Mouse (Mus musculus) heart, postnatal 0 days (tissue): ENCODE results near the gene Dedd. TPM values are rescaled to one million over a fixed set of nuclear protein-coding genes. Genes with fewer than 3 reads are reported as not detected.

Experiments
- ATAC-seq: fragments of 200-750 bp; cut with Nextera tagmentation; 2 replicates; pipeline ENCODE4 v1.8.0; 2017; ENCODE audit warnings: low read depth, moderate number of reproducible peaks, moderate library complexity; ENCODE audit not compliant: insufficient read depth
- DNase-seq: peaks from one replicate; pipeline ENCODE4 v3.0.0-alpha.2; 2016; ENCODE audit warnings: low spot score
- H3K27ac ChIP-seq: fragments of 300-500 bp; sonication (generic); 2 replicates; pipeline ENCODE4 v1.5.1; 2014; ENCODE audit warnings: low read depth, mild to moderate bottlenecking
- H3K27me3 ChIP-seq: fragments of 300-500 bp; sonication (generic); 2 replicates; pipeline ENCODE4 v1.6.1; 2014; ENCODE audit warnings: low read length, mixed read lengths; ENCODE audit not compliant: control insufficient read depth, insufficient read depth
- H3K36me3 ChIP-seq: fragments of 300-500 bp; sonication (generic); replicated peaks from 2 replicates; pipeline ENCODE4 v1.6.1; 2014; ENCODE audit warnings: low read length, mixed read lengths; ENCODE audit not compliant: control insufficient read depth, insufficient read depth
- H3K4me1 ChIP-seq: fragments of 300-500 bp; sonication (generic); 2 replicates; pipeline ENCODE4 v1.6.1; 2014; ENCODE audit warnings: antibody characterized with exemption; ENCODE audit not compliant: control insufficient read depth, insufficient read depth
- H3K4me2 ChIP-seq: fragments of 300-500 bp; sonication (generic); 2 replicates; pipeline ENCODE4 v1.6.1; 2014; ENCODE audit warnings: low read depth, mild to moderate bottlenecking, low read length, moderate library complexity
- H3K4me3 ChIP-seq: fragments of 300-500 bp; sonication (generic); 2 replicates; pipeline ENCODE4 v1.5.1; 2014; ENCODE audit warnings: low read depth, low read length
- H3K9ac ChIP-seq: fragments of 300-500 bp; sonication (generic); replicated peaks from 2 replicates; pipeline ENCODE4 v1.6.1; 2014; ENCODE audit warnings: low read depth, low read length, mixed read lengths
- H3K9me3 ChIP-seq: fragments of 300-500 bp; sonication (generic); replicated peaks from 2 replicates; pipeline ENCODE4 v1.6.1; 2016; ENCODE audit warnings: low read length; ENCODE audit not compliant: control insufficient read depth
- CTCF ChIP-seq: IDR thresholded peaks from 2 replicates; pipeline ENCODE4 v1.5.1; 2016; ENCODE audit warnings: antibody characterized with exemption, control low read depth, low read depth
- EP300 ChIP-seq: IDR thresholded peaks from 2 replicates; pipeline ENCODE4 v1.6.1; 2016; ENCODE audit warnings: antibody characterized with exemption, low read depth
- WGBS: fragments of 180-500 bp; shearing (Covaris S2); extraction: QIAGEN DNeasy Blood & Tissue Kit; methylation state at CpG from one replicate; pipeline ENCODE4 v1.1.7; 2014; 5-methylcytosine and 5-hydroxymethylcytosine counted together
- polyA plus RNA-seq: library from polyadenylated mRNA; unstranded; fragments of >200 nt; fragmentation: Nextera tagmentation; extraction: Ambion mirVana; gene quantifications from 2 replicates; pipeline ENCODE4 v1.2.1, GENCODE M21; 2015
- total RNA-seq: library from RNA; depleted of rRNA; stranded (reverse); fragments of >200 nt; gene quantifications from 2 replicates; pipeline ENCODE4 v1.2.3, GENCODE M21; 2014; ENCODE audit warnings: low replicate concordance

Dedd gene
- total and polyA plus RNA-seq, 2 experiments from 2014 or later, result 20.8 to 30.0 TPM

- H3K4me3 ChIP-seq, result peak overlapping the region; percentile 67
- H3K27me3 ChIP-seq, result no peaks in the 10 kb centered on the region
- H3K27ac ChIP-seq, result peak overlapping the region; percentile 99
- WGBS, result under 1% methylated on average over 57 of the region's 61 CpGs
- peak overlapping the region; percentile 97 for H3K9ac ChIP-seq
- H3K4me2 ChIP-seq, result peak overlapping the region; percentile 70
- ATAC-seq, result peak; percentile 80
- peak; percentile 13 for DNase-seq
- H3K36me3 ChIP-seq, result peaks cover 4% of the 10 kb centered on the region; the same call in 1 of the 2 replicates
- H3K9me3 ChIP-seq, result no peaks in the 10 kb centered on the region
- no peak for TF ChIP-seq CTCF
- no peak for TF ChIP-seq EP300
- peaks cover 32% of the 10 kb centered on the region for H3K4me1 ChIP-seq
These were observed 679 bp downstream of the Dedd start for GRCm38 (mm10) chr1:171329433-171330215.

DNA sequence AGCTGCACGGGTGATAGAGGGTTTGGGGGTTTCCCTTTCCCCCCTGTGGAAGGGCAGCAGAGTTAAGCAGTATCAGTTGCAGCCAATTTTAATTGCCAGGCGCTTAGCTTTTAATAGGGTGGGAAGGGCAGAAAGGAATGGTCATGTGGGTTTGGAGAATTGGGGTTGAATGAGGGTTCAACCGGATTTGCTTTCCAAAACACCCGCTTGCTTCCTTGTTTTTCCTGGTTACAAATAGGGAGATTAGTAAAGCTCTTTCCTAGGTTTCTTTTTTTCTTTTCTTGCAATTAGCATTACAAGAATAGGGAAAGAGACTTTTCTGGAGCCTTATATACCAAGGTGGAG is 1.2 kb downstream of the Dedd start:
- Histone ChIP-seq H3K36me3 (peaks cover 3% of the 10 kb centered on the region; the same call in 1 of the 2 replicates), H3K4me2 (peak overlapping the region; percentile 70), H3K9me3 (no peaks in the 10 kb centered on the region), H3K4me1 (peaks cover 32% of the 10 kb centered on the region), H3K4me3 (peak overlapping the region; percentile 67), H3K27ac (peak overlapping the region; percentile 99), H3K9ac (peak overlapping the region; percentile 97), H3K27me3 (no peaks in the 10 kb centered on the region)
- TF ChIP-seq EP300 (no peak), CTCF (no peak)
- peak; percentile 40 for DNase-seq
- WGBS, result 0% methylated on average over 4 of the region's 4 CpGs
- ATAC-seq, result no peak

DNA sequence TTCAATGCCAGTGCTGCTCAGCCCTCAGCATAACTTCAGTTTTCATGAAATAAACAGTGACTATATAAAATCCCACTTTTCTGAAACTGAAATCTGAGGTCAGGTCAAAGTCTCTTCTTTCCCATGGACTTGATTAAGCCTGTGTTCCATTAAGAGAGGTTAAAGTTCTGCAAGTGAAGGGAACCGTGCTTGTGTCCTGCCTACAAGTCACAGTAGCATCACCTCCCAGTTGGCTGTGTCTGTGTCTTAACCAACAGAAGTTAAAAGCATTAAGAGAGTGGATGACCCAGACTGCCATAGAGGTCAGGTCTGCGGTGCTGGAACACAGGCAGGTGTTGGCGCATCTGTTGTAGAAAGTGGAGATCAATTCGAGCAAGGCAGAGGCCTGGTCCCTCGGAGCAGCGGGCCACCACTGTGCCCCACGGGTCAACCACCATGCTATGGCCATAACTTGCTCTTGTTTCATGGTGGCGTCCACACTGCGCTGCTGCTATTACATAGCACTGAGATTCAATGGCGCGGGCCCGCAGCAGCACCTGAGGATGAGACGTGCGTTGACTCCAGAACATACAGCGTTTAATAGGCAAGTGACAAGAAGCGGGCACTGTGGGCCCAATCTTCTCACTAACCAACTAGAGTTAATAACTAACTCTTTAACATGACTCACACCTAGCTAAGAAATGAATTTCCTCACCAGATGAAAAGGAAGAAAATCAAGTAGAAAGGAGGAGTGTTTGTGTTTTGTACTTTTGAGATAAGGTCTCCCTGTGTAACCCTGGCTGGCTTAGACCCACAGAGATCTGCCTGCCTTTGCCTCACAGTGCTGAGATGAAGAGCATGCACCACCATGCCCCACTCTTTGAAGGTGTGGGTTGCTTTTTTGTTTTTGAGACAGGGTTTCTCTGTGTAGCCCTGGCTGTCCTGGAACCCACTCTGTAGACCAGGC is 13.6 kb downstream of the Dedd start:
- Histone ChIP-seq H3K4me3 (no peak overlapping the region), H3K27ac (no peak overlapping the region), H3K27me3 (no peaks in the 10 kb centered on the region), H3K36me3 (peaks cover 55% of the 10 kb centered on the region), H3K4me2 (no peak overlapping the region), H3K4me1 (peaks cover 20% of the 10 kb centered on the region), H3K9me3 (no peaks in the 10 kb centered on the region), H3K9ac (no peak overlapping the region)
- ATAC-seq (no peak), DNase-seq (no peak)
- 92% methylated on average over 16 of the region's 16 CpGs for WGBS
- TF ChIP-seq CTCF, result no peak

DNA sequence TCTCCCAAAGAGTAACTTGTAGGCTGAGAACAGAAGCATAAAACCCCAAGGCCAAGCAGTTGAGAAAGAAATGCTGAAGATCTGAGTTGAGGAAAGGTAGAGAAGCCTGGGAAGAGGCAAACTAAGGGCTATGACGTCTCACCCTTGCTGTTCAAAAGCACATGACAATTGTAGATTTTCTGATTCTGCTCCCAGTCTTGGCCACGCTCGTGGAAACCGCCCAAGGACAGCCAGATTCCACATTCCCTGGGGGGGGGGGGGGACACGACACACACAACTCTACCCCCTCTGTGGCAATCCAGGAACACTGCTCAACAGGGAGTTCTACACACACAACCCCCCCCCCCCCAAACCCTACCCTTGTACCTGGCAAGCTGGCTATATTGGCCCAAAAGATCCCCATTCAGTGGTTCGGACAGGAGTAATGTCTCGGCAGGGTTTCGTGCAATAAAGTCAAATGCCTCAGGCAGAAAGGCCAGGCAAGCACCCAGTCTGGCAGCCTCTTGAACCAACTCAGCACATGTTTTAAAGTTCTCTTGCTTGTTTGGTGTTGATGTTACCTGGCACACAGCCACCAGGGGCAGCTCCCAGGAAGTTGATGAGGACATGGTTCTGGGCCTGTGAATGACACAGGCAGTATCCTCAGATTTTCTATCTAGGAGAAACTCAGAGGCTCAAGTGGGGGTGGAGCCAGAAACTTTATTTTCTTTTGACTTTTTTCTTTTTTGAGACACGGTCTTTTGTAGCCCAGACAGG is 15.2 kb downstream of the Dedd start:
- TF ChIP-seq EP300 (no peak), CTCF (no peak)
- WGBS, result 53% methylated on average over 9 of the region's 9 CpGs
- no peak overlapping the region for H3K27ac ChIP-seq
- no peaks in the 10 kb centered on the region for H3K27me3 ChIP-seq
- H3K9ac ChIP-seq, result no peak overlapping the region
- peaks cover 44% of the 10 kb centered on the region for H3K36me3 ChIP-seq
- peak; percentile 19 for DNase-seq
- H3K4me2 ChIP-seq, result 0 out of 2 replicates have a peak overlapping the region, but pooled peaks have one; percentile 90
- peak; percentile 18; the same call in 1 of the 2 replicates for ATAC-seq
- no peaks in the 10 kb centered on the region for H3K9me3 ChIP-seq
- H3K4me1 ChIP-seq, result peaks cover 20% of the 10 kb centered on the region
- H3K4me3 ChIP-seq, result no peak overlapping the region

DNA sequence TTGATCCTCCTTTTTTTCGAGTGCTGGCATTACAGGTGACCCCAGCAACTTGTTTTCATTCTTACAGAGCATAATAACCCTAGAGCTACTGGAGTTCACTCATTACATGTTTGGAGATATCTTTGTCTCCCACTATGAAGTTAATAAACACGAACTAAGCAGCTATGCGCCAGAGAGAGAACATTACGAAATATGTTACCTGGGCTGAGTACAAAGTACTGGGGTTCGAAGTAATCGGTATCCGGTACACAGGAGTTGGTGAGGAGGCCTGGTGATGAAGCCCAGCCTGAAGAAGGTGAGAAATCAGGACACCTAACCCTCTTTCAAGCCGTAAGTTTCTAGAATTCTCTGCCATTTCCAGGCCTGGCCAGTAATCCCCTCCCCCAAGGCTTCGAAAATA is 15.8 kb downstream of the Dedd start:
- H3K9ac ChIP-seq, result peak overlapping the region; percentile 76
- peak overlapping the region; percentile 86 for H3K4me3 ChIP-seq
- H3K4me2 ChIP-seq, result peak overlapping the region; percentile 90
- H3K9me3 ChIP-seq, result no peaks in the 10 kb centered on the region
- H3K36me3 ChIP-seq, result peaks cover 38% of the 10 kb centered on the region
- no peak overlapping the region for H3K27ac ChIP-seq
- no peak for DNase-seq
- 64% methylated on average over 9 of the region's 9 CpGs for WGBS
- H3K27me3 ChIP-seq, result no peaks in the 10 kb centered on the region
- TF ChIP-seq CTCF (0 out of 2 replicates have a peak, but pooled peaks have one; percentile 1), EP300 (no peak)
- H3K4me1 ChIP-seq, result peaks cover 20% of the 10 kb centered on the region
- no peak for ATAC-seq
